Mouse (Mus musculus): ENCODE results near the gene Tmem37. TPM values are rescaled to one million over a fixed set of nuclear protein-coding genes. Genes with fewer than 3 reads are reported as not detected.

Tmem37 gene
- polyA plus RNA-seq, 1 experiment from 2014 or later = 121 TPM

- peak overlapping the region; percentile 54 for H3K4me2 ChIP-seq (replicated peaks; ENCODE audit: low read depth, low read length)
- no peaks in the 10 kb centered on the region for H3K27me3 ChIP-seq (replicated peaks; ENCODE audit: insufficient read depth, low read length)
- DNase-seq (ENCODE audit: low spot score) = peak; percentile 47
- no peak overlapping the region for H3K4me3 ChIP-seq (ENCODE audit: low read depth, low read length)
- TF ChIP-seq CTCF (IDR thresholded peaks at IDR 0.05) (no peak), EP300 (IDR thresholded peaks at IDR 0.05) (peak; percentile 55; the same call in 1 of the 2 replicates)
- ATAC-seq = peak; percentile 16
- WGBS = 16% methylated on average over 3 of the region's 4 CpGs
- H3K36me3 ChIP-seq (ENCODE audit: insufficient read depth, low read length) = no peaks in the 10 kb centered on the region
- H3K4me1 ChIP-seq (ENCODE audit: insufficient read depth, low read depth, low read length) = peaks cover 25% of the 10 kb centered on the region
- no peak overlapping the region for H3K9ac ChIP-seq (replicated peaks; ENCODE audit: low read depth)
- H3K27ac ChIP-seq (ENCODE audit: low read length) = peak overlapping the region; percentile 48; the same call in 1 of the 2 replicates
- no peaks in the 10 kb centered on the region for H3K9me3 ChIP-seq (ENCODE audit: low read length)
Observed at GRCm38 (mm10) chr1:120074307-120074702, 431 bp upstream of the Tmem37 start.

DNA sequence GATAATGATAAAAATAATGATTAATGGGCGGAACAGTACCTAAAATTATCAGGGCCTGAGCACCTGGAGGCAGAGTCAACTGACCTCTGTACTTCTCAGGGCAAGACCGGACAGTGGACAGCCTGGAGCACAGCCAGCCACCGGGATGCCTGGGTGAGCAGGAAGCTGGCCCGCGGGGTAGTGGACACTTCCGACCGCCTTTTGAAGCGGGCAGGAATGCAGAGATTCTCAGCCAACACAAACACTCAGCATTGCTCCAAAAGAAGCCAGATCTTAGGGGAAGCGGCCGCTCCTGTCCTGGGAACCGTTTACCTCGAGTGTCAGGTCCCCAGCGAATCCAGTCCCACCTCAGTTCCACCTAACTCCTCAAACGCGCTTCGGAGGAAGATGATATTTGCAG is 974 bp downstream of the Tmem37 start:
- ATAC-seq (peak; percentile 10), DNase-seq (ENCODE audit: low spot score) (peak; percentile 66)
- Histone ChIP-seq H3K27ac (ENCODE audit: low read length) (peak overlapping the region; percentile 48), H3K9ac (replicated peaks; ENCODE audit: low read depth) (peak overlapping the region; percentile 1; the same call in 1 of the 2 replicates), H3K36me3 (ENCODE audit: insufficient read depth, low read length) (no peaks in the 10 kb centered on the region), H3K4me2 (replicated peaks; ENCODE audit: low read depth, low read length) (peak overlapping the region; percentile 54), H3K4me1 (ENCODE audit: insufficient read depth, low read depth, low read length) (peaks cover 25% of the 10 kb centered on the region), H3K27me3 (replicated peaks; ENCODE audit: insufficient read depth, low read length) (no peaks in the 10 kb centered on the region), H3K9me3 (ENCODE audit: low read length) (no peaks in the 10 kb centered on the region), H3K4me3 (ENCODE audit: low read depth, low read length) (peak overlapping the region; percentile 10)
- TF ChIP-seq EP300 (IDR thresholded peaks at IDR 0.05) (peak; percentile 14; the same call in 1 of the 2 replicates), CTCF (IDR thresholded peaks at IDR 0.05) (no peak)
- 5% methylated on average over 16 of the region's 16 CpGs for WGBS

DNA sequence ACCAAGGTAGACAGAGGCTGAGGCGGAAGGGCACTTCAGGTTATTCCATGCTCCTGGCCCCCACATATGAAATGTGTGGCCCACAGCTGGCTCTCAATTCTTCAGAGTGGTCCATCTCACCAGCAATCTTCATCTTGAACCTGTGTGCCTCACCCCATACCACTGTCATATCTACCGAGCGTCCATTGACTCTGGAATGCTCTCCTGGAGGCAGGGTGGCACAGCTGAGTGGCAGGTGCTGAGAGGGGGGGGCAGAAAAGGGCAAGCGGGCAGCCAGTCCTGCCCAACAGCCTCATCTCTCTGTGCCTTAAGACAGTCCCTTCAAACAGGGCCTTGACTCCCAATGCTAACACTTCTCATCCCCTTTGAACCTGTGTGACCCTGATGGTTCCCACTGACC is 2.7 kb downstream of the Tmem37 start:
- no peak for DNase-seq (ENCODE audit: low spot score)
- WGBS = 73% methylated on average over 4 of the region's 4 CpGs
- no peak for ATAC-seq

DNA sequence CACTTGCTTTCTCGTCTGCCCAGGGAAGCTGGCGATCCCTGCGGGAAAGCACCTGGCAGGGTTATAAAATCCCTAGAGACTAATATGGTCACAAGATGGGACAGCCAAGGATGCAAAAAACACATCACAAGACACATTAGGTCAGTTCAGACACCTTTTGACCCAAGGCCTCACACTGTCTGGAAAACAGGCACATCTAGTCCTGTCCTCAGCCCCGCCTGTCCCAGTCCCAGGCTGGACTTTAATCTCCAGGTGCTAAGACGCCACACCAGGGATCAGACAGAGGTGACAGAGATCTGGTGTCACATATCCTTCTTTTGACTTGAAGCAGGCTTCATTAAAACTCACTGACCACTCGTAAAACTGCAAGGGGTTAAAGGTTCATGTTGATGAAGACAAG is 3.7 kb downstream of the Tmem37 start:
- no peak overlapping the region for H3K4me3 ChIP-seq (ENCODE audit: low read depth, low read length)
- H3K36me3 ChIP-seq (ENCODE audit: insufficient read depth, low read length) = no peaks in the 10 kb centered on the region
- H3K9ac ChIP-seq (replicated peaks; ENCODE audit: low read depth) = no peak overlapping the region
- H3K27ac ChIP-seq (ENCODE audit: low read length) = peak overlapping the region; percentile 72
- H3K4me1 ChIP-seq (ENCODE audit: insufficient read depth, low read depth, low read length) = peaks cover 20% of the 10 kb centered on the region
- H3K27me3 ChIP-seq (replicated peaks; ENCODE audit: insufficient read depth, low read length) = no peaks in the 10 kb centered on the region
- DNase-seq (ENCODE audit: low spot score) = no peak
- 56% methylated on average over 6 of the region's 6 CpGs for WGBS
- no peaks in the 10 kb centered on the region for H3K9me3 ChIP-seq (ENCODE audit: low read length)
- no peak for ATAC-seq
- H3K4me2 ChIP-seq (replicated peaks; ENCODE audit: low read depth, low read length) = no peak overlapping the region
- TF ChIP-seq CTCF (IDR thresholded peaks at IDR 0.05) (no peak), EP300 (IDR thresholded peaks at IDR 0.05) (peak; percentile 30; the same call in 1 of the 2 replicates)

More for the DNA sequence above, 2.7 kb downstream of the Tmem37 start:
- no peaks in the 10 kb centered on the region for H3K9me3 ChIP-seq (ENCODE audit: low read length)
- no peak overlapping the region for H3K4me2 ChIP-seq (replicated peaks; ENCODE audit: low read depth, low read length)
- no peaks in the 10 kb centered on the region for H3K36me3 ChIP-seq (ENCODE audit: insufficient read depth, low read length)
- no peak overlapping the region for H3K4me3 ChIP-seq (ENCODE audit: low read depth, low read length)
- peak overlapping the region; percentile 26; the same call in 1 of the 2 replicates for H3K27ac ChIP-seq (ENCODE audit: low read length)
- peaks cover 25% of the 10 kb centered on the region for H3K4me1 ChIP-seq (ENCODE audit: insufficient read depth, low read depth, low read length)
- no peak overlapping the region for H3K9ac ChIP-seq (replicated peaks; ENCODE audit: low read depth)
- H3K27me3 ChIP-seq (replicated peaks; ENCODE audit: insufficient read depth, low read length) = no peaks in the 10 kb centered on the region
- TF ChIP-seq CTCF (IDR thresholded peaks at IDR 0.05) (no peak), EP300 (IDR thresholded peaks at IDR 0.05) (no peak)

- TF ChIP-seq CTCF (IDR thresholded peaks at IDR 0.05) (no peak), EP300 (IDR thresholded peaks at IDR 0.05) (peak; percentile 98)
- Histone ChIP-seq H3K4me1 (ENCODE audit: insufficient read depth, low read depth, low read length) (peaks cover 10% of the 10 kb centered on the region; the same call in 1 of the 2 replicates), H3K4me3 (ENCODE audit: low read depth, low read length) (no peak overlapping the region), H3K36me3 (ENCODE audit: insufficient read depth, low read length) (no peaks in the 10 kb centered on the region), H3K9me3 (ENCODE audit: low read length) (no peaks in the 10 kb centered on the region), H3K4me2 (replicated peaks; ENCODE audit: low read depth, low read length) (no peak overlapping the region), H3K27ac (ENCODE audit: low read length) (peak overlapping the region; percentile 72; the same call in 1 of the 2 replicates), H3K9ac (replicated peaks; ENCODE audit: low read depth) (no peak overlapping the region), H3K27me3 (replicated peaks; ENCODE audit: insufficient read depth, low read length) (no peaks in the 10 kb centered on the region)
- 59% methylated on average over 5 of the region's 5 CpGs for WGBS
- peak; percentile 79 for ATAC-seq
- DNase-seq (ENCODE audit: low spot score) = peak; percentile 73
Observed at GRCm38 (mm10) chr1:120069120-120069519, 4.8 kb downstream of the Tmem37 start.

DNA sequence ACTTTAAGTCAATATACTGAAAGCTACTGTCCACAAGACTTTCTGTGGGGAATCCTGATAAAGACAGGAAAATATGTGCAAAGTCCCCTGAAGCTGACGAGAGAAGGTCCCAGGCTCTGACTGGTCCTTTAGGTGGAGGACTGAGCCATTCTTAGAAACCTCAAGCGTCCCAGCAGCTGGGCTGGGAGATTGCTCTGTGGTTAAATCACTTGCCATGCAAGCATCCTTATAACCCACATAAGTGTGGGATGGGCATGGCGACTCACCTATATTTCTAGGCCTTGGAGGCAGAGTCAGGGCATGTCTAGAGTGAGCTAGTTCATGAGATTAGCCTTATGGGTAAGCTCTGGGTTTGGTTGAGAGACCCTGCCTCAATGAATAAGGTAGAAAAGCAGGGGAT is 7.2 kb downstream of the Tmem37 start:
- WGBS = 73% methylated on average over 3 of the region's 3 CpGs
- ATAC-seq (no peak), DNase-seq (ENCODE audit: low spot score) (no peak)
- Histone ChIP-seq H3K9me3 (ENCODE audit: low read length) (no peaks in the 10 kb centered on the region), H3K27me3 (replicated peaks; ENCODE audit: insufficient read depth, low read length) (no peaks in the 10 kb centered on the region), H3K27ac (ENCODE audit: low read length) (no peak overlapping the region), H3K4me1 (ENCODE audit: insufficient read depth, low read depth, low read length) (peaks cover 3% of the 10 kb centered on the region; the same call in 1 of the 2 replicates), H3K4me3 (ENCODE audit: low read depth, low read length) (no peak overlapping the region), H3K36me3 (ENCODE audit: insufficient read depth, low read length) (no peaks in the 10 kb centered on the region), H3K4me2 (replicated peaks; ENCODE audit: low read depth, low read length) (no peak overlapping the region), H3K9ac (replicated peaks; ENCODE audit: low read depth) (no peak overlapping the region)
- TF ChIP-seq EP300 (IDR thresholded peaks at IDR 0.05) (no peak), CTCF (IDR thresholded peaks at IDR 0.05) (no peak)

Data from lung, postnatal 0 days (tissue).